Mouse (Mus musculus) testis, adult 2 months (tissue): ENCODE results near the gene Jtb. TPM values are rescaled to one million over a fixed set of nuclear protein-coding genes. Genes with fewer than 3 reads are reported as not detected.

Source experiments
- H3K27ac ChIP-seq: fragments of 200-500 bp; 2 replicates; pipeline ENCODE4 v1.5.1; 2012; ENCODE audit warnings: low read depth, low read length; ENCODE audit not compliant: control insufficient read depth, insufficient read depth
- H3K27me3 ChIP-seq: fragments of 200-500 bp; 2 replicates; pipeline ENCODE4 v1.6.1; 2012; ENCODE audit warnings: mild to moderate bottlenecking, low read length, moderate library complexity; ENCODE audit not compliant: control insufficient read depth, insufficient read depth
- H3K36me3 ChIP-seq: fragments of 200-500 bp; 2 replicates; pipeline ENCODE4 v1.6.1; 2012; ENCODE audit warnings: mild to moderate bottlenecking, low read length; ENCODE audit not compliant: control insufficient read depth, insufficient read depth
- H3K4me1 ChIP-seq: fragments of 200-500 bp; 2 replicates; pipeline ENCODE4 v1.6.1; 2012; ENCODE audit warnings: low read length; ENCODE audit not compliant: control insufficient read depth, insufficient read depth
- H3K4me3 ChIP-seq: fragments of 200-500 bp; 2 replicates; pipeline ENCODE4 v1.5.1; 2012; ENCODE audit warnings: low read depth, mild to moderate bottlenecking, low read length, moderate library complexity, mixed read lengths; ENCODE audit not compliant: control insufficient read depth
- CTCF ChIP-seq: fragments of 200-500 bp; IDR thresholded peaks from 2 replicates; pipeline ENCODE4 v1.5.1; 2012; ENCODE audit warnings: low read depth, mild to moderate bottlenecking, inconsistent platforms, low read length, moderate library complexity; ENCODE audit not compliant: control insufficient read depth, insufficient read depth, insufficient replicate concordance
- POLR2A ChIP-seq: fragments of 200-500 bp; IDR thresholded peaks from 2 replicates; pipeline ENCODE4 v1.6.1; 2012; ENCODE audit warnings: low read depth, mild to moderate bottlenecking, inconsistent platforms, low read length, moderate library complexity; ENCODE audit not compliant: control insufficient read depth
- polyA plus RNA-seq: library from polyadenylated mRNA; depleted of rRNA; stranded (reverse); fragments of >200 nt; gene quantifications from 2 replicates; pipeline ENCODE4 v1.2.3, GENCODE M21; 2012

Gene Jtb
- polyA plus RNA-seq, 1 experiment: 12.2 TPM

- TF ChIP-seq CTCF: peak; percentile 84
- peak; percentile 49 for TF ChIP-seq POLR2A
- Histone ChIP-seq H3K4me3 (peak within 1 kb of the TSS; percentile 95), H3K4me1 (peaks cover 16% of the 10 kb centered on the region), H3K36me3 (no peaks in the 10 kb centered on the region; the same call in 1 of the 2 replicates), H3K27me3 (no peaks in the 10 kb centered on the region), H3K27ac (peak within 1 kb of the TSS; percentile 77)
These were observed 33.9 kb downstream of the Jtb start, which contains the start of gene Dennd4b for GRCm38 (mm10) chr3:90265034-90265931. TSS of gene Dennd4b (plus strand) at chr3:90265185.

GRCm38 (mm10) chr3:90265932-90266741, 34.7 kb downstream of the Jtb start:
- H3K27ac ChIP-seq: peak overlapping the region; percentile 72
- TF ChIP-seq CTCF (no peak), POLR2A (no peak)

DNA sequence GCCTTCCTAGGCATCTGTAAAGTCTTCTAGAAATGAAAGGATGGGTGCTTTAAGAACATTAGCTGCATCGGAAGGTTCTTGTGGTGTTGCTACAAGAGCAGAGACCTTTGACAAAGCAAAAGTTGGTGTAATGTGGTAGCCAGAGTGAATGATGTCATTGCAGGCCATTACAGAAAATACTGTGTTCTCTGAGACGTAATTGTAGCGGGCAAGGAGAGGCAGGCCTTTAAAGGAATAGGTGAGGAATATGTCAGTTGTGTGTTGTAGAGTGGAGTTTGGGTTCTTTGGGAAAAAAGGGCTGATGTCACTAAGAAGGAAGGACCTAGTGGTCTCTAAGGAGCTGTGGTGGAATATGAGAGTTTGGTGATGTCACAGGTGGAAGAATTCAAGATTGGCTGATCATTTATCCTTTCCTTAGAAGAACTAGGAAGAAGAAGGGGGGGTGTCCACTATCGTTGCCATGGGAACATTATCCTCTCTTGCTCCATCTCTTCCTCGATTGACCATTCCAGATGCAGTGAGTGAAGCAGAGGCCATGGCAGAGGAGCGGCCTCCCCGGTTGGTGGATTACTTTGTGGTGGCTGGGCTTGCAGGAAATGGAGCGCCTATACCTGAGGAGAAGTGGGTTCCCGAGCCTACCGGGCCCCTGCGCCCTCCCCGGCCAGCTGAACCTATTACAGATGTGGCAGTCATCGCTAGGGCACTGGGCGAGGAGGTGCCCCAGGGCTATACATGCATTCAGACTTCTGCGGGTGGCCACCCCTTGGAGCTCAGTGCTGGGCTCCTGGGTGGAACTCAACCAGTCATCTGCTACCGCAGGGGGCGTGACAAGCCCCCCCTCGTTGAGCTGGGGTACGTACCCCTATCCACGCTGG, 35.7 kb downstream of the Jtb start:
- H3K36me3 ChIP-seq: no peaks in the 10 kb centered on the region; the same call in 1 of the 2 replicates
- H3K27me3 ChIP-seq: no peaks in the 10 kb centered on the region
- no peak overlapping the region for H3K27ac ChIP-seq
- H3K4me1 ChIP-seq: peaks cover 18% of the 10 kb centered on the region
- H3K4me3 ChIP-seq: peak overlapping the region; percentile 95
- TF ChIP-seq CTCF (no peak), POLR2A (no peak; the same call in 1 of the 2 replicates)

More at GRCm38 (mm10) chr3:90265932-90266741, 34.7 kb downstream of the Jtb start:
- no peaks in the 10 kb centered on the region for H3K27me3 ChIP-seq
- peaks cover 18% of the 10 kb centered on the region for H3K4me1 ChIP-seq
- H3K36me3 ChIP-seq: no peaks in the 10 kb centered on the region; the same call in 1 of the 2 replicates
- H3K4me3 ChIP-seq: peak overlapping the region; percentile 95

DNA sequence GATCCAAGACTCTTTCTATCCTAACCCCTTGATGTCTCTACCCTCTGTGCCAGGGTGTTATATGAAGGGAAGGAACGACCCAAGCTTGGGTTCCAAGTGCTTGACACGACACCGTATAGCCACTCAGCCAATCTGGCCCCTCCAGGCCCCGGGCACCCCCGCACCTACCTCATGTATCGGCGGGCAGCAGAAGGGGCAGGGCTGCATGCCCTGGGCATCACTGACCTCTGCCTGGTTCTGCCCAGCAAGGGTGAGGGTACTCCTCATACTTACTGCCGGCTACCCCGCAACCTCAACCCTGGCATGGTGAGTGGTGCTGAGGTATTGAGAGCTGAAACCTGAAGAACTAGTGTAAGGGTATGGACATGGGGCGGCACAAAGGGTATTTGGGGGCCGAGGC, 36.8 kb downstream of the Jtb start:
- no peaks in the 10 kb centered on the region for H3K27me3 ChIP-seq
- H3K4me1 ChIP-seq: peaks cover 18% of the 10 kb centered on the region
- H3K36me3 ChIP-seq: no peaks in the 10 kb centered on the region
- peak overlapping the region; percentile 84 for H3K4me3 ChIP-seq
- no peak for TF ChIP-seq CTCF
- no peak for TF ChIP-seq POLR2A
- no peak overlapping the region for H3K27ac ChIP-seq

DNA sequence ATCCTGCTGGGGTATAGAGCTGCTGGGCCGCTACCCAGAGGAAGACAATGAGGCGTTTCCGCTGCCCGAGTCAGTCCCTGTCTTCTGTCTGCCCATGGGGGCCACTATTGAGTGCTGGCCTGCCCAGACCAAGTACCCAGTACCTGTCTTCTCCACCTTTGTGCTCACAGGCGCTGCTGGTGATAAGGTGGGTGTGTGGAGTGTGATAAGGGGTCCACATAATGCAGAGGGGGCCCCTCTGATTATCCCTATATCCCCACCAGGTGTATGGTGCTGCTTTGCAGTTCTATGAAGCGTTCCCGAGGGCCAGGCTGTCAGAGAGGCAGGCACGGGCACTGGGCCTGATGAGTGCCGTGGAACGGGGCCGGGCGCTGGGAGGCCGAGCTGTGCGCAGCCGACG, 37.6 kb downstream of the Jtb start:
- Histone ChIP-seq H3K4me1 (peaks cover 25% of the 10 kb centered on the region), H3K4me3 (peak overlapping the region; percentile 84), H3K36me3 (no peaks in the 10 kb centered on the region), H3K27me3 (no peaks in the 10 kb centered on the region), H3K27ac (no peak overlapping the region)
- TF ChIP-seq CTCF (no peak), POLR2A (no peak)

DNA sequence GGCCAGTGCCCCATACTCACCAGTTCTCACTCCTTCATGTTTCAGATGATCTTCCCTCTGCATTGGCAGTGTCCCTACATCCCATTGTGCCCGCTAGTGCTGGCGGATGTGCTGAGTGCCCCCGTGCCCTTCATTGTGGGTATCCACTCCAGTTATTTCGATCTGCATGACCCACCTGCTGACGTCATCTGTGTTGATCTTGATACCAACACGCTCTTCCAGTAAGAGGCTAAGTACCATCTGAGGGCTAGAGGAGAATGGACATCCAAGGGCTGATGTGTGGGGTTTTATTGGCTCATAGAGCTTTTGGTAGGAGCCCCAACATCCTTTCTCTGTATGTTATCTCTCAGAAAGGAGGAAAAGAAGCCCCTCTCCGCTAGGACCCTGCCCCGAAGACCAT, 39.4 kb downstream of the Jtb start:
- Histone ChIP-seq H3K4me3 (peak overlapping the region; percentile 52), H3K4me1 (peaks cover 23% of the 10 kb centered on the region), H3K36me3 (no peaks in the 10 kb centered on the region), H3K27me3 (no peaks in the 10 kb centered on the region), H3K27ac (no peak overlapping the region)
- TF ChIP-seq POLR2A (no peak), CTCF (no peak)

DNA sequence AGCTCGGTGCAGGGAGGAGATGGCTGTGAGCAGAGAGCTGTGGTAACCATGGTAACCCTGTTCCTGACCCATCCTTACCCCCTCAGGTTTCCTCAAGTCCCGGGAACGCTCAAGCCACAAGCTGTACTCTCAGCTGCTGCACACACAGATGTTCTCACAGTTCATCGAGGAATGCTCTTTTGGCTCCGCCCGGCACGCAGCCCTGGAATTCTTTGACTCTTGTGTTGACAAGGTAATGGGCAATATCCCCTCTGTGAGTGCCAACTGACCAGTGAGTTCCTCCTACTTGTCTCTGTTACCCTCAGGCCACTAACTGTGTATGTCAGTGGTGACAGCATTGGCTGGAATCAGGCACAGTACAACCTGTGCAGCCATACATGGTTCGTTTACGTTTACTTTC, 40.8 kb downstream of the Jtb start:
- peak overlapping the region; percentile 6; the same call in 1 of the 2 replicates for H3K4me3 ChIP-seq
- peaks cover 18% of the 10 kb centered on the region for H3K4me1 ChIP-seq
- no peaks in the 10 kb centered on the region for H3K36me3 ChIP-seq
- TF ChIP-seq POLR2A: no peak
- H3K27me3 ChIP-seq: no peaks in the 10 kb centered on the region
- no peak overlapping the region for H3K27ac ChIP-seq
